Mouse (Mus musculus): ENCODE results near the gene Urod. TPM values are rescaled to one million over a fixed set of nuclear protein-coding genes. Genes with fewer than 3 reads are reported as not detected.

Urod gene
- 39.6 and 41.4 TPM in 2 replicates for polyA plus RNA-seq (2012; rRNA removed)

GRCm38 (mm10) chr4:116993672-116994621 lies at the start of gene Urod:
Gene Urod, minus strand, starts transcription at chr4:116994413.

GRCm38 (mm10) chr4:117019206-117020134 lies 25.3 kb upstream of the Urod start, which contains the start of gene Eif2b3:
Gene Eif2b3, plus strand, starts transcription at chr4:117019402.

GRCm38 (mm10) chr4:116995131-116995797 lies 1.1 kb upstream of the Urod start, which contains the start of gene Hectd3:
Gene Hectd3, plus strand, starts transcription at chr4:116995317.

Other genes with a start within 250 kb of the Urod start
- 15.9 and 19.8 TPM in 2 replicates for gene Toe1, start 186.8 kb downstream of the Urod start, polyA plus RNA-seq (2012; rRNA removed)
- 5.1 and 5.2 TPM in 2 replicates for gene Mutyh, start 186.7 kb downstream of the Urod start, polyA plus RNA-seq (2012; rRNA removed)
- gene Hpdl, start 172.7 kb downstream of the Urod start, polyA plus RNA-seq (2012; rRNA removed) = 12.6 and 14.6 TPM in 2 replicates
- 2.9 and 3.1 TPM in 2 replicates for gene Zswim5, start 117.0 kb downstream of the Urod start, polyA plus RNA-seq (2012; rRNA removed)
- 157 and 168 TPM in 2 replicates for gene Hectd3, start 904 bp upstream of the Urod start, polyA plus RNA-seq (2012; rRNA removed)
- 2.1 and 3.6 TPM in 2 replicates for gene Eif2b3, start 25.0 kb upstream of the Urod start, polyA plus RNA-seq (2012; rRNA removed)
- gene Ptch2, start 101.7 kb upstream of the Urod start, polyA plus RNA-seq (2012; rRNA removed) = 5.2 and 6.2 TPM in 2 replicates
- gene Btbd19, start 131.3 kb upstream of the Urod start, polyA plus RNA-seq (2012; rRNA removed) = 7.5 and 10.5 TPM in 2 replicates
- 0.39 and 1.2 TPM in 2 replicates for gene Tctex1d4, start 132.4 kb upstream of the Urod start, polyA plus RNA-seq (2012; rRNA removed)
- 55.5 and 93.9 TPM in 2 replicates for gene Plk3, start 139.6 kb upstream of the Urod start, polyA plus RNA-seq (2012; rRNA removed)
- gene Rps8, start 161.8 kb upstream of the Urod start, polyA plus RNA-seq (2012; rRNA removed) = 686 and 881 TPM in 2 replicates
- 2.2 and 3.2 TPM in 2 replicates for gene Kif2c, start 188.2 kb upstream of the Urod start, polyA plus RNA-seq (2012; rRNA removed)

Measured in colon, adult 2 months (tissue).